Mouse (Mus musculus): ENCODE data around the gene Osbpl9. TPM values are rescaled to one million over a fixed set of nuclear protein-coding genes. Genes with fewer than 3 reads are reported as not detected.

Osbpl9 gene
- polyA plus RNA-seq, 1 experiment from 2014 or later = 28.6 TPM

- H3K36me3 ChIP-seq (ENCODE audit: control insufficient read depth, insufficient read depth) = no peaks in the 10 kb centered on the region
- peak overlapping the region; percentile 72 for H3K9ac ChIP-seq (ENCODE audit: low read depth, low read length)
- no peaks in the 10 kb centered on the region for H3K27me3 ChIP-seq (ENCODE audit: control insufficient read depth, insufficient read depth, low read depth, low read length)
- 0 out of 2 replicates have a peak overlapping the region, but pooled peaks have one; percentile 10 for H3K27ac ChIP-seq (ENCODE audit: low read length)
- H3K4me1 ChIP-seq (ENCODE audit: control insufficient read depth, low read depth, low read length) = peaks cover 22% of the 10 kb centered on the region
- peak overlapping the region; percentile 78 for H3K4me2 ChIP-seq (ENCODE audit: low read depth, low read length)
- H3K4me3 ChIP-seq (ENCODE audit: low read depth, low read length) = peak overlapping the region; percentile 66
- ATAC-seq (ENCODE audit: low read depth) = no peak
- 20% methylated on average over 6 of the region's 6 CpGs for WGBS (ENCODE audit: insufficient replicate concordance)
- H3K9me3 ChIP-seq (replicated peaks; ENCODE audit: control insufficient read depth, low read length) = no peaks in the 10 kb centered on the region
Measured at GRCm38 (mm10) chr4:109116938-109117337, 85.1 kb downstream of the Osbpl9 start.

- H3K27ac ChIP-seq (ENCODE audit: low read length) = 0 out of 2 replicates have a peak overlapping the region, but pooled peaks have one; percentile 1
- no peaks in the 10 kb centered on the region for H3K9me3 ChIP-seq (replicated peaks; ENCODE audit: control insufficient read depth, low read length)
- no peak for ATAC-seq (ENCODE audit: low read depth)
- WGBS (ENCODE audit: insufficient replicate concordance) = 43% methylated on average over 3 of the region's 3 CpGs
- peak overlapping the region; percentile 20 for H3K4me3 ChIP-seq (ENCODE audit: low read depth, low read length)
- H3K27me3 ChIP-seq (ENCODE audit: control insufficient read depth, insufficient read depth, low read depth, low read length) = no peaks in the 10 kb centered on the region
- H3K4me1 ChIP-seq (ENCODE audit: control insufficient read depth, low read depth, low read length) = peaks cover 22% of the 10 kb centered on the region
- H3K4me2 ChIP-seq (ENCODE audit: low read depth, low read length) = peak overlapping the region; percentile 78
- H3K36me3 ChIP-seq (ENCODE audit: control insufficient read depth, insufficient read depth) = no peaks in the 10 kb centered on the region
- no peak overlapping the region; the same call in 1 of the 2 replicates for H3K9ac ChIP-seq (ENCODE audit: low read depth, low read length)
Measured at GRCm38 (mm10) chr4:109116494-109116893, 85.6 kb downstream of the Osbpl9 start.

- 62% methylated on average over 1 of the region's 1 CpGs for WGBS (ENCODE audit: insufficient replicate concordance)
- H3K9ac ChIP-seq (ENCODE audit: low read depth, low read length) = no peak overlapping the region
- no peak for ATAC-seq (ENCODE audit: low read depth)
- peaks cover 22% of the 10 kb centered on the region for H3K4me1 ChIP-seq (ENCODE audit: control insufficient read depth, low read depth, low read length)
- H3K27ac ChIP-seq (ENCODE audit: low read length) = no peak overlapping the region
- no peak overlapping the region for H3K4me2 ChIP-seq (ENCODE audit: low read depth, low read length)
- no peaks in the 10 kb centered on the region for H3K27me3 ChIP-seq (ENCODE audit: control insufficient read depth, insufficient read depth, low read depth, low read length)
- no peak overlapping the region for H3K4me3 ChIP-seq (ENCODE audit: low read depth, low read length)
- no peaks in the 10 kb centered on the region for H3K36me3 ChIP-seq (ENCODE audit: control insufficient read depth, insufficient read depth)
- H3K9me3 ChIP-seq (replicated peaks; ENCODE audit: control insufficient read depth, low read length) = no peaks in the 10 kb centered on the region
Measured at GRCm38 (mm10) chr4:109115742-109116141, 86.3 kb downstream of the Osbpl9 start.

- H3K4me2 ChIP-seq (ENCODE audit: low read depth, low read length) = no peak overlapping the region
- H3K36me3 ChIP-seq (ENCODE audit: control insufficient read depth, insufficient read depth) = no peaks in the 10 kb centered on the region
- H3K4me3 ChIP-seq (ENCODE audit: low read depth, low read length) = no peak overlapping the region
- no peak overlapping the region for H3K27ac ChIP-seq (ENCODE audit: low read length)
- H3K9ac ChIP-seq (ENCODE audit: low read depth, low read length) = no peak overlapping the region
- 78% methylated on average over 1 of the region's 1 CpGs for WGBS (ENCODE audit: insufficient replicate concordance)
- H3K4me1 ChIP-seq (ENCODE audit: control insufficient read depth, low read depth, low read length) = peaks cover 22% of the 10 kb centered on the region
- H3K27me3 ChIP-seq (ENCODE audit: control insufficient read depth, insufficient read depth, low read depth, low read length) = no peaks in the 10 kb centered on the region
- ATAC-seq (ENCODE audit: low read depth) = no peak
- H3K9me3 ChIP-seq (replicated peaks; ENCODE audit: control insufficient read depth, low read length) = no peaks in the 10 kb centered on the region
Measured at GRCm38 (mm10) chr4:109114308-109114707, 87.8 kb downstream of the Osbpl9 start.

GRCm38 (mm10) chr4:109112915-109113505 is 89.1 kb downstream of the Osbpl9 start:
- no peak overlapping the region for H3K4me3 ChIP-seq (ENCODE audit: low read depth, low read length)
- 52% methylated on average over 7 of the region's 7 CpGs for WGBS (ENCODE audit: insufficient replicate concordance)
- H3K9me3 ChIP-seq (replicated peaks; ENCODE audit: control insufficient read depth, low read length) = no peaks in the 10 kb centered on the region
- no peak overlapping the region for H3K9ac ChIP-seq (ENCODE audit: low read depth, low read length)
- H3K27ac ChIP-seq (ENCODE audit: low read length) = 0 out of 2 replicates have a peak overlapping the region, but pooled peaks have one; percentile 17
- H3K4me1 ChIP-seq (ENCODE audit: control insufficient read depth, low read depth, low read length) = peaks cover 19% of the 10 kb centered on the region
- H3K36me3 ChIP-seq (ENCODE audit: control insufficient read depth, insufficient read depth) = no peaks in the 10 kb centered on the region
- ATAC-seq (ENCODE audit: low read depth) = no peak
- H3K4me2 ChIP-seq (ENCODE audit: low read depth, low read length) = 0 out of 2 replicates have a peak overlapping the region, but pooled peaks have one; percentile 7
- no peaks in the 10 kb centered on the region for H3K27me3 ChIP-seq (ENCODE audit: control insufficient read depth, insufficient read depth, low read depth, low read length)

- peaks cover 11% of the 10 kb centered on the region for H3K4me1 ChIP-seq (ENCODE audit: control insufficient read depth, low read depth, low read length)
- H3K27me3 ChIP-seq (ENCODE audit: control insufficient read depth, insufficient read depth, low read depth, low read length) = no peaks in the 10 kb centered on the region
- no peak overlapping the region for H3K9ac ChIP-seq (ENCODE audit: low read depth, low read length)
- H3K36me3 ChIP-seq (ENCODE audit: control insufficient read depth, insufficient read depth) = no peaks in the 10 kb centered on the region
- ATAC-seq (ENCODE audit: low read depth) = no peak
- no peak overlapping the region for H3K4me2 ChIP-seq (ENCODE audit: low read depth, low read length)
- H3K9me3 ChIP-seq (replicated peaks; ENCODE audit: control insufficient read depth, low read length) = no peaks in the 10 kb centered on the region
- H3K4me3 ChIP-seq (ENCODE audit: low read depth, low read length) = no peak overlapping the region
- 66% methylated on average over 2 of the region's 2 CpGs for WGBS (ENCODE audit: insufficient replicate concordance)
- H3K27ac ChIP-seq (ENCODE audit: low read length) = no peak overlapping the region
Measured at GRCm38 (mm10) chr4:109110978-109111377, 91.1 kb downstream of the Osbpl9 start.

- H3K9ac ChIP-seq (ENCODE audit: low read depth, low read length) = no peak overlapping the region
- ATAC-seq (ENCODE audit: low read depth) = no peak
- H3K4me2 ChIP-seq (ENCODE audit: low read depth, low read length) = no peak overlapping the region
- H3K27me3 ChIP-seq (ENCODE audit: control insufficient read depth, insufficient read depth, low read depth, low read length) = no peaks in the 10 kb centered on the region
- H3K9me3 ChIP-seq (replicated peaks; ENCODE audit: control insufficient read depth, low read length) = no peaks in the 10 kb centered on the region
- WGBS (ENCODE audit: insufficient replicate concordance) = 81% methylated on average over 10 of the region's 10 CpGs
- no peaks in the 10 kb centered on the region for H3K36me3 ChIP-seq (ENCODE audit: control insufficient read depth, insufficient read depth)
- H3K27ac ChIP-seq (ENCODE audit: low read length) = no peak overlapping the region
- H3K4me3 ChIP-seq (ENCODE audit: low read depth, low read length) = no peak overlapping the region
- H3K4me1 ChIP-seq (ENCODE audit: control insufficient read depth, low read depth, low read length) = peaks cover 11% of the 10 kb centered on the region
Measured at GRCm38 (mm10) chr4:109109686-109110085, 92.4 kb downstream of the Osbpl9 start.

GRCm38 (mm10) chr4:109109012-109109411 is 93.1 kb downstream of the Osbpl9 start:
- H3K4me2 ChIP-seq (ENCODE audit: low read depth, low read length) = no peak overlapping the region
- no peak overlapping the region for H3K9ac ChIP-seq (ENCODE audit: low read depth, low read length)
- no peak overlapping the region for H3K4me3 ChIP-seq (ENCODE audit: low read depth, low read length)
- H3K27me3 ChIP-seq (ENCODE audit: control insufficient read depth, insufficient read depth, low read depth, low read length) = no peaks in the 10 kb centered on the region
- no peaks in the 10 kb centered on the region for H3K9me3 ChIP-seq (replicated peaks; ENCODE audit: control insufficient read depth, low read length)
- peaks cover 7% of the 10 kb centered on the region for H3K4me1 ChIP-seq (ENCODE audit: control insufficient read depth, low read depth, low read length)
- 72% methylated on average over 6 of the region's 6 CpGs for WGBS (ENCODE audit: insufficient replicate concordance)
- no peak for ATAC-seq (ENCODE audit: low read depth)
- H3K36me3 ChIP-seq (ENCODE audit: control insufficient read depth, insufficient read depth) = no peaks in the 10 kb centered on the region
- no peak overlapping the region for H3K27ac ChIP-seq (ENCODE audit: low read length)

GRCm38 (mm10) chr4:109106594-109106993 is 95.5 kb downstream of the Osbpl9 start:
- no peak overlapping the region for H3K9ac ChIP-seq (ENCODE audit: low read depth, low read length)
- no peak for ATAC-seq (ENCODE audit: low read depth)

More at GRCm38 (mm10) chr4:109106594-109106993, 95.5 kb downstream of the Osbpl9 start:
- Histone ChIP-seq H3K4me3 (ENCODE audit: low read depth, low read length) (no peak overlapping the region), H3K9me3 (replicated peaks; ENCODE audit: control insufficient read depth, low read length) (no peaks in the 10 kb centered on the region), H3K27me3 (ENCODE audit: control insufficient read depth, insufficient read depth, low read depth, low read length) (no peaks in the 10 kb centered on the region), H3K36me3 (ENCODE audit: control insufficient read depth, insufficient read depth) (no peaks in the 10 kb centered on the region; the same call in 1 of the 2 replicates), H3K4me2 (ENCODE audit: low read depth, low read length) (no peak overlapping the region), H3K27ac (ENCODE audit: low read length) (no peak overlapping the region), H3K4me1 (ENCODE audit: control insufficient read depth, low read depth, low read length) (peaks cover 5% of the 10 kb centered on the region)

Measured in liver, embryonic 16.5 days (tissue).